Mouse (Mus musculus) limb, embryonic 15.5 days (tissue): ENCODE data around the gene Pard3. TPM values are rescaled to one million over a fixed set of nuclear protein-coding genes. Genes with fewer than 3 reads are reported as not detected.

Experiments
- ATAC-seq: fragments of 200-750 bp; cut with Nextera tagmentation; 2 replicates; pipeline ENCODE4 v1.8.0; 2017; ENCODE audit warnings: low read depth, moderate TSS enrichment; ENCODE audit not compliant: insufficient number of reproducible peaks, low FRiP score, low TSS enrichment
- H3K27ac ChIP-seq: fragments of 300-500 bp; sonication (generic); 2 replicates; pipeline ENCODE4 v1.5.1; 2015; ENCODE audit warnings: moderate library complexity, mild to moderate bottlenecking, inconsistent platforms
- H3K27me3 ChIP-seq: fragments of 300-500 bp; sonication (generic); 2 replicates; pipeline ENCODE4 v1.6.1; 2015; ENCODE audit warnings: inconsistent platforms
- H3K36me3 ChIP-seq: fragments of 300-500 bp; sonication (generic); 2 replicates; pipeline ENCODE4 v1.6.1; 2015; ENCODE audit warnings: inconsistent platforms
- H3K4me1 ChIP-seq: fragments of 300-500 bp; sonication (generic); 2 replicates; pipeline ENCODE4 v1.6.1; 2015; ENCODE audit warnings: inconsistent platforms
- H3K4me2 ChIP-seq: fragments of 300-500 bp; sonication (generic); 2 replicates; pipeline ENCODE4 v1.6.1; 2015; ENCODE audit warnings: mild to moderate bottlenecking, inconsistent platforms
- H3K4me3 ChIP-seq: fragments of 300-500 bp; sonication (generic); 2 replicates; pipeline ENCODE4 v1.5.1; 2015; ENCODE audit warnings: mild to moderate bottlenecking, inconsistent platforms
- H3K9ac ChIP-seq: fragments of 300-500 bp; sonication (generic); 2 replicates; pipeline ENCODE4 v1.6.1; 2015; ENCODE audit warnings: inconsistent platforms
- H3K9me3 ChIP-seq: fragments of 300-500 bp; sonication (generic); 2 replicates; pipeline ENCODE4 v1.6.1; 2016; ENCODE audit warnings: inconsistent platforms
- WGBS: fragments of 180-500 bp; shearing (Covaris S2); methylation state at CpG from one replicate; pipeline ENCODE4 v1.1.7; 2015; 5-methylcytosine and 5-hydroxymethylcytosine counted together
- polyA plus RNA-seq: library from polyadenylated mRNA; unstranded; fragments of >200 nt; fragmentation: Nextera tagmentation; extraction: Ambion mirVana; gene quantifications from 2 replicates; pipeline ENCODE4 v1.2.1, GENCODE M21; 2015

Pard3 gene
- polyA plus RNA-seq, 1 experiment from 2014 or later = 37.8 TPM

- 0 out of 2 replicates have a peak, but pooled peaks cover 3% of the 10 kb centered on the region for H3K4me1 ChIP-seq
- 95% methylated on average over 1 of the region's 1 CpGs for WGBS
- no peak overlapping the region for H3K27ac ChIP-seq
- no peaks in the 10 kb centered on the region for H3K36me3 ChIP-seq
- ATAC-seq = no peak
- H3K27me3 ChIP-seq = no peaks in the 10 kb centered on the region
- no peaks in the 10 kb centered on the region for H3K9me3 ChIP-seq
- no peak overlapping the region for H3K4me3 ChIP-seq
- no peak overlapping the region for H3K9ac ChIP-seq
- H3K4me2 ChIP-seq = no peak overlapping the region
Measured at GRCm38 (mm10) chr8:127511341-127511740, 447.6 kb downstream of the Pard3 start.

- no peak overlapping the region for H3K27ac ChIP-seq
- 0 out of 2 replicates have a peak, but pooled peaks cover 4% of the 10 kb centered on the region for H3K4me1 ChIP-seq
- no peaks in the 10 kb centered on the region for H3K36me3 ChIP-seq
- H3K4me3 ChIP-seq = no peak overlapping the region
- no peak overlapping the region for H3K9ac ChIP-seq
- ATAC-seq = no peak
- H3K27me3 ChIP-seq = no peaks in the 10 kb centered on the region
- H3K4me2 ChIP-seq = no peak overlapping the region
- H3K9me3 ChIP-seq = no peaks in the 10 kb centered on the region
- 48% methylated on average over 1 of the region's 1 CpGs for WGBS
Measured at GRCm38 (mm10) chr8:127512001-127512573, 448.4 kb downstream of the Pard3 start.

GRCm38 (mm10) chr8:127512580-127512979, 448.9 kb downstream of the Pard3 start:
- Histone ChIP-seq H3K36me3 (no peaks in the 10 kb centered on the region), H3K4me3 (no peak overlapping the region), H3K4me1 (0 out of 2 replicates have a peak, but pooled peaks cover 4% of the 10 kb centered on the region), H3K27me3 (no peaks in the 10 kb centered on the region), H3K9ac (no peak overlapping the region), H3K9me3 (no peaks in the 10 kb centered on the region), H3K4me2 (no peak overlapping the region), H3K27ac (no peak overlapping the region)
- no peak for ATAC-seq
- WGBS = 40% methylated on average over 4 of the region's 4 CpGs

GRCm38 (mm10) chr8:127514810-127515735, 451.4 kb downstream of the Pard3 start:
- Histone ChIP-seq H3K9ac (no peak overlapping the region), H3K27me3 (no peaks in the 10 kb centered on the region), H3K4me1 (peaks cover 8% of the 10 kb centered on the region; the same call in 1 of the 2 replicates), H3K36me3 (no peaks in the 10 kb centered on the region), H3K4me3 (no peak overlapping the region), H3K4me2 (no peak overlapping the region), H3K27ac (no peak overlapping the region), H3K9me3 (no peaks in the 10 kb centered on the region)
- ATAC-seq = no peak
- WGBS = 70% methylated on average over 7 of the region's 7 CpGs

- H3K36me3 ChIP-seq = no peaks in the 10 kb centered on the region
- H3K4me3 ChIP-seq = no peak overlapping the region
- peaks cover 8% of the 10 kb centered on the region; the same call in 1 of the 2 replicates for H3K4me1 ChIP-seq
- no peaks in the 10 kb centered on the region for H3K9me3 ChIP-seq
- no peak for ATAC-seq
- H3K9ac ChIP-seq = no peak overlapping the region
- H3K27me3 ChIP-seq = no peaks in the 10 kb centered on the region
- no peak overlapping the region for H3K27ac ChIP-seq
- WGBS = 66% methylated on average over 2 of the region's 2 CpGs
- no peak overlapping the region for H3K4me2 ChIP-seq
Measured at GRCm38 (mm10) chr8:127516043-127516442, 452.4 kb downstream of the Pard3 start.

- no peak for ATAC-seq
- no peak overlapping the region for H3K4me3 ChIP-seq
- WGBS = 84% methylated on average over 4 of the region's 4 CpGs
- H3K4me2 ChIP-seq = no peak overlapping the region
- no peak overlapping the region for H3K9ac ChIP-seq
- H3K36me3 ChIP-seq = no peaks in the 10 kb centered on the region
- no peak overlapping the region for H3K27ac ChIP-seq
- H3K4me1 ChIP-seq = no peaks in the 10 kb centered on the region
- H3K27me3 ChIP-seq = no peaks in the 10 kb centered on the region
- H3K9me3 ChIP-seq = no peaks in the 10 kb centered on the region
Measured at GRCm38 (mm10) chr8:127525673-127526072, 462.0 kb downstream of the Pard3 start.

GRCm38 (mm10) chr8:127528315-127528714, 464.6 kb downstream of the Pard3 start:
- Histone ChIP-seq H3K27ac (no peak overlapping the region), H3K4me2 (no peak overlapping the region), H3K36me3 (no peaks in the 10 kb centered on the region), H3K9ac (no peak overlapping the region), H3K9me3 (no peaks in the 10 kb centered on the region), H3K4me3 (no peak overlapping the region), H3K4me1 (no peaks in the 10 kb centered on the region), H3K27me3 (no peaks in the 10 kb centered on the region)
- ATAC-seq = no peak
- 98% methylated on average over 2 of the region's 2 CpGs for WGBS

- no peaks in the 10 kb centered on the region for H3K36me3 ChIP-seq
- no peaks in the 10 kb centered on the region for H3K9me3 ChIP-seq
- no peak overlapping the region for H3K9ac ChIP-seq
- no peak overlapping the region for H3K27ac ChIP-seq
- 83% methylated on average over 2 of the region's 2 CpGs for WGBS
- no peak overlapping the region for H3K4me2 ChIP-seq
- no peaks in the 10 kb centered on the region for H3K4me1 ChIP-seq
- no peak overlapping the region for H3K4me3 ChIP-seq
- H3K27me3 ChIP-seq = no peaks in the 10 kb centered on the region
- ATAC-seq = no peak
Measured at GRCm38 (mm10) chr8:127529746-127530145, 466.1 kb downstream of the Pard3 start.

- Histone ChIP-seq H3K36me3 (no peaks in the 10 kb centered on the region), H3K9ac (no peak overlapping the region), H3K9me3 (no peaks in the 10 kb centered on the region), H3K27ac (no peak overlapping the region), H3K4me3 (no peak overlapping the region), H3K4me2 (no peak overlapping the region), H3K4me1 (no peaks in the 10 kb centered on the region), H3K27me3 (no peaks in the 10 kb centered on the region)
- no peak for ATAC-seq
- WGBS = 78% methylated on average over 3 of the region's 3 CpGs
Measured at GRCm38 (mm10) chr8:127531866-127532265, 468.2 kb downstream of the Pard3 start.

GRCm38 (mm10) chr8:127534789-127535188, 471.1 kb downstream of the Pard3 start:
- no peaks in the 10 kb centered on the region for H3K9me3 ChIP-seq
- H3K27me3 ChIP-seq = no peaks in the 10 kb centered on the region
- no peaks in the 10 kb centered on the region for H3K36me3 ChIP-seq
- H3K9ac ChIP-seq = no peak overlapping the region
- H3K4me1 ChIP-seq = no peaks in the 10 kb centered on the region
- no peak overlapping the region for H3K4me2 ChIP-seq
- WGBS = 58% methylated on average over 3 of the region's 3 CpGs
- no peak overlapping the region for H3K27ac ChIP-seq
- no peak overlapping the region for H3K4me3 ChIP-seq
- ATAC-seq = no peak

- 78% methylated on average over 8 of the region's 8 CpGs for WGBS
- Histone ChIP-seq H3K9ac (no peak overlapping the region), H3K9me3 (no peaks in the 10 kb centered on the region), H3K4me1 (no peaks in the 10 kb centered on the region), H3K27ac (no peak overlapping the region), H3K4me3 (no peak overlapping the region), H3K36me3 (no peaks in the 10 kb centered on the region), H3K27me3 (no peaks in the 10 kb centered on the region), H3K4me2 (no peak overlapping the region)
- ATAC-seq = no peak
Measured at GRCm38 (mm10) chr8:127535192-127535845, 471.6 kb downstream of the Pard3 start.

- H3K9ac ChIP-seq = no peak overlapping the region
- H3K4me3 ChIP-seq = no peak overlapping the region
- H3K4me1 ChIP-seq = no peaks in the 10 kb centered on the region
- ATAC-seq = no peak
- no peaks in the 10 kb centered on the region for H3K36me3 ChIP-seq
- no peaks in the 10 kb centered on the region for H3K9me3 ChIP-seq
- H3K4me2 ChIP-seq = no peak overlapping the region
- no peaks in the 10 kb centered on the region for H3K27me3 ChIP-seq
- WGBS = 94% methylated on average over 1 of the region's 1 CpGs
- no peak overlapping the region for H3K27ac ChIP-seq
Measured at GRCm38 (mm10) chr8:127535846-127536220, 472.1 kb downstream of the Pard3 start.
